Mouse (Mus musculus): ENCODE results near the gene Mpped2. TPM values are rescaled to one million over a fixed set of nuclear protein-coding genes. Genes with fewer than 3 reads are reported as not detected.

Mpped2 gene
- polyA plus RNA-seq, 1 experiment from 2014 or later, result 8.0 TPM

- no peak for TF ChIP-seq CTCF (IDR thresholded peaks at IDR 0.05; ENCODE audit: low read depth)
- Histone ChIP-seq H3K9ac (ENCODE audit: low read depth, low read length) (no peak overlapping the region), H3K4me1 (replicated peaks; ENCODE audit: control insufficient read depth, insufficient read depth, low read length) (no peaks in the 10 kb centered on the region), H3K4me3 (ENCODE audit: low read depth, low read length) (no peak overlapping the region), H3K4me2 (replicated peaks; ENCODE audit: low read depth) (no peak overlapping the region), H3K27me3 (replicated peaks; ENCODE audit: control insufficient read depth, insufficient read depth, low read length) (no peaks in the 10 kb centered on the region), H3K36me3 (ENCODE audit: control insufficient read depth, insufficient read depth) (no peaks in the 10 kb centered on the region), H3K27ac (ENCODE audit: low read depth, low read length) (no peak overlapping the region), H3K9me3 (ENCODE audit: control insufficient read depth) (no peaks in the 10 kb centered on the region)
- no peak for ATAC-seq
- 75% methylated on average over 5 of the region's 5 CpGs for WGBS
Observed at GRCm38 (mm10) chr2:106735211-106735610, 42.1 kb downstream of the Mpped2 start.

GRCm38 (mm10) chr2:106735792-106736359 lies 42.8 kb downstream of the Mpped2 start:
- Histone ChIP-seq H3K4me1 (replicated peaks; ENCODE audit: control insufficient read depth, insufficient read depth, low read length) (no peaks in the 10 kb centered on the region), H3K36me3 (ENCODE audit: control insufficient read depth, insufficient read depth) (no peaks in the 10 kb centered on the region), H3K4me2 (replicated peaks; ENCODE audit: low read depth) (no peak overlapping the region), H3K27me3 (replicated peaks; ENCODE audit: control insufficient read depth, insufficient read depth, low read length) (no peaks in the 10 kb centered on the region), H3K9ac (ENCODE audit: low read depth, low read length) (no peak overlapping the region), H3K9me3 (ENCODE audit: control insufficient read depth) (no peaks in the 10 kb centered on the region), H3K4me3 (ENCODE audit: low read depth, low read length) (no peak overlapping the region), H3K27ac (ENCODE audit: low read depth, low read length) (no peak overlapping the region)
- TF ChIP-seq CTCF (IDR thresholded peaks at IDR 0.05; ENCODE audit: low read depth), result no peak
- 89% methylated on average over 15 of the region's 15 CpGs for WGBS
- no peak for ATAC-seq

GRCm38 (mm10) chr2:106738951-106739350 lies 45.9 kb downstream of the Mpped2 start:
- 86% methylated on average over 5 of the region's 5 CpGs for WGBS
- ATAC-seq, result no peak
- no peak overlapping the region for H3K4me2 ChIP-seq (replicated peaks; ENCODE audit: low read depth)
- no peaks in the 10 kb centered on the region for H3K27me3 ChIP-seq (replicated peaks; ENCODE audit: control insufficient read depth, insufficient read depth, low read length)
- H3K9me3 ChIP-seq (ENCODE audit: control insufficient read depth), result no peaks in the 10 kb centered on the region
- H3K27ac ChIP-seq (ENCODE audit: low read depth, low read length), result no peak overlapping the region
- no peak for TF ChIP-seq CTCF (IDR thresholded peaks at IDR 0.05; ENCODE audit: low read depth)
- no peak overlapping the region for H3K4me3 ChIP-seq (ENCODE audit: low read depth, low read length)
- no peaks in the 10 kb centered on the region for H3K36me3 ChIP-seq (ENCODE audit: control insufficient read depth, insufficient read depth)
- H3K4me1 ChIP-seq (replicated peaks; ENCODE audit: control insufficient read depth, insufficient read depth, low read length), result no peaks in the 10 kb centered on the region
- no peak overlapping the region for H3K9ac ChIP-seq (ENCODE audit: low read depth, low read length)

GRCm38 (mm10) chr2:106744086-106744485 lies 51.0 kb downstream of the Mpped2 start:
- Histone ChIP-seq H3K4me1 (replicated peaks; ENCODE audit: control insufficient read depth, insufficient read depth, low read length) (no peaks in the 10 kb centered on the region), H3K27ac (ENCODE audit: low read depth, low read length) (no peak overlapping the region), H3K4me2 (replicated peaks; ENCODE audit: low read depth) (no peak overlapping the region), H3K9ac (ENCODE audit: low read depth, low read length) (no peak overlapping the region), H3K36me3 (ENCODE audit: control insufficient read depth, insufficient read depth) (no peaks in the 10 kb centered on the region), H3K27me3 (replicated peaks; ENCODE audit: control insufficient read depth, insufficient read depth, low read length) (no peaks in the 10 kb centered on the region), H3K9me3 (ENCODE audit: control insufficient read depth) (no peaks in the 10 kb centered on the region), H3K4me3 (ENCODE audit: low read depth, low read length) (no peak overlapping the region)
- 95% methylated on average over 4 of the region's 4 CpGs for WGBS
- TF ChIP-seq CTCF (IDR thresholded peaks at IDR 0.05; ENCODE audit: low read depth), result no peak
- no peak for ATAC-seq

GRCm38 (mm10) chr2:106744601-106745000 lies 51.5 kb downstream of the Mpped2 start:
- Histone ChIP-seq H3K4me3 (ENCODE audit: low read depth, low read length) (no peak overlapping the region), H3K36me3 (ENCODE audit: control insufficient read depth, insufficient read depth) (no peaks in the 10 kb centered on the region), H3K9me3 (ENCODE audit: control insufficient read depth) (no peaks in the 10 kb centered on the region), H3K27ac (ENCODE audit: low read depth, low read length) (no peak overlapping the region), H3K4me1 (replicated peaks; ENCODE audit: control insufficient read depth, insufficient read depth, low read length) (no peaks in the 10 kb centered on the region), H3K27me3 (replicated peaks; ENCODE audit: control insufficient read depth, insufficient read depth, low read length) (no peaks in the 10 kb centered on the region), H3K4me2 (replicated peaks; ENCODE audit: low read depth) (no peak overlapping the region), H3K9ac (ENCODE audit: low read depth, low read length) (no peak overlapping the region)
- no peak for ATAC-seq
- TF ChIP-seq CTCF (IDR thresholded peaks at IDR 0.05; ENCODE audit: low read depth), result no peak
- 75% methylated on average over 14 of the region's 14 CpGs for WGBS

- Histone ChIP-seq H3K36me3 (ENCODE audit: control insufficient read depth, insufficient read depth) (no peaks in the 10 kb centered on the region), H3K27me3 (replicated peaks; ENCODE audit: control insufficient read depth, insufficient read depth, low read length) (no peaks in the 10 kb centered on the region), H3K27ac (ENCODE audit: low read depth, low read length) (no peak overlapping the region), H3K9ac (ENCODE audit: low read depth, low read length) (no peak overlapping the region), H3K9me3 (ENCODE audit: control insufficient read depth) (no peaks in the 10 kb centered on the region), H3K4me2 (replicated peaks; ENCODE audit: low read depth) (no peak overlapping the region), H3K4me1 (replicated peaks; ENCODE audit: control insufficient read depth, insufficient read depth, low read length) (no peaks in the 10 kb centered on the region), H3K4me3 (ENCODE audit: low read depth, low read length) (no peak overlapping the region)
- no peak for ATAC-seq
- TF ChIP-seq CTCF (IDR thresholded peaks at IDR 0.05; ENCODE audit: low read depth), result no peak
- 87% methylated on average over 1 of the region's 1 CpGs for WGBS
Observed at GRCm38 (mm10) chr2:106745364-106745763, 52.3 kb downstream of the Mpped2 start.

- ATAC-seq, result no peak
- Histone ChIP-seq H3K4me2 (replicated peaks; ENCODE audit: low read depth) (no peak overlapping the region), H3K27me3 (replicated peaks; ENCODE audit: control insufficient read depth, insufficient read depth, low read length) (no peaks in the 10 kb centered on the region), H3K9me3 (ENCODE audit: control insufficient read depth) (no peaks in the 10 kb centered on the region), H3K4me1 (replicated peaks; ENCODE audit: control insufficient read depth, insufficient read depth, low read length) (no peaks in the 10 kb centered on the region), H3K27ac (ENCODE audit: low read depth, low read length) (no peak overlapping the region), H3K4me3 (ENCODE audit: low read depth, low read length) (no peak overlapping the region), H3K9ac (ENCODE audit: low read depth, low read length) (no peak overlapping the region), H3K36me3 (ENCODE audit: control insufficient read depth, insufficient read depth) (no peaks in the 10 kb centered on the region)
- TF ChIP-seq CTCF (IDR thresholded peaks at IDR 0.05; ENCODE audit: low read depth), result no peak
- WGBS, result 82% methylated on average over 6 of the region's 6 CpGs
Observed at GRCm38 (mm10) chr2:106746211-106746610, 53.1 kb downstream of the Mpped2 start.
